Mouse (Mus musculus) inflammation-experienced regulatory T-cells (primary cell): Measurements from ENCODE around the gene Slc31a1. TPM values are rescaled to one million over a fixed set of nuclear protein-coding genes. Genes with fewer than 3 reads are reported as not detected.

Experiments used
- polyA plus RNA-seq, 2 experiments: library from polyadenylated mRNA; unstranded; fragments of 100-300 nt; shearing (Covaris generic); gene quantifications; one replicate each; pipeline ENCODE4 v1.2.1; 2017

Slc31a1 gene
- 10 to 100 TPM in 1 of 2 experiments, 1 to 10 TPM in 1; 6.5 to 10.1 TPM for polyA plus RNA-seq

GRCm38 (mm10) chr4:62360088-62360804 lies at the start of gene Slc31a1, which contains the start of gene Fkbp15:
TSS of gene Slc31a1 (plus strand) at chr4:62360727.
TSS of gene Fkbp15 (minus strand) at chr4:62360548.

GRCm38 (mm10) chr4:62408601-62409282 lies 48.2 kb downstream of the Slc31a1 start, which contains the start of the genes Cdc26 and Prpf4:
TSS of gene Cdc26 (minus strand) at chr4:62408642.
TSS of gene Prpf4 (plus strand) at chr4:62408797.

GRCm38 (mm10) chr4:62435081-62435480 lies 74.6 kb downstream of the Slc31a1 start, which contains the start of gene Rnf183:
TSS of gene Rnf183 (minus strand) at chr4:62435252.

Other genes with a start within 250 kb of the Slc31a1 start
- not detected for gene Mup21, start 209.9 kb upstream of the Slc31a1 start, polyA plus RNA-seq
- gene Zfp37, start 129.7 kb upstream of the Slc31a1 start, polyA plus RNA-seq, result 1 to 10 TPM in 1 of 2 experiments, under 1 TPM in 1; 0.58 to 1.9 TPM
- 10 to 100 TPM; 14.9 to 26.6 TPM for gene Slc31a2, start 98.2 kb upstream of the Slc31a1 start, polyA plus RNA-seq
- 10 to 100 TPM; 54.0 to 74.7 TPM for gene Fkbp15, start 179 bp upstream of the Slc31a1 start, polyA plus RNA-seq
- 10 to 100 TPM; 89.8 to 97.3 TPM for gene Cdc26, start 47.9 kb downstream of the Slc31a1 start, polyA plus RNA-seq
- 10 to 100 TPM; 23.4 to 26.0 TPM for gene Prpf4, start 48.1 kb downstream of the Slc31a1 start, polyA plus RNA-seq
- 1 to 10 TPM in 1 of 2 experiments, not detected in 1; 2.0 TPM for gene Rnf183, start 74.5 kb downstream of the Slc31a1 start, polyA plus RNA-seq
- gene Wdr31, start 110.2 kb downstream of the Slc31a1 start, polyA plus RNA-seq, result 1 to 10 TPM in 1 of 2 experiments, under 1 TPM in 1; 0.70 to 9.4 TPM
- gene Bspry, start 119.3 kb downstream of the Slc31a1 start, polyA plus RNA-seq, result 1 to 10 TPM; 6.5 to 7.1 TPM
- gene Hdhd3, start 142.7 kb downstream of the Slc31a1 start, polyA plus RNA-seq, result 1 to 10 TPM in 1 of 2 experiments, under 1 TPM in 1; 0.60 to 3.2 TPM
- 10 to 100 TPM; 59.0 to 59.1 TPM for gene Alad, start 159.2 kb downstream of the Slc31a1 start, polyA plus RNA-seq
- 10 to 100 TPM; 25.4 to 26.2 TPM for gene Pole3, start 164.3 kb downstream of the Slc31a1 start, polyA plus RNA-seq
- under 1 TPM in 1 of 2 experiments, not detected in 1; 0.21 TPM for gene 4933430I17Rik, start 164.6 kb downstream of the Slc31a1 start, polyA plus RNA-seq
- 100 to 1,000 TPM in 1 of 2 experiments, 10 to 100 TPM in 1; 73.6 to 122 TPM for gene Rgs3, start 199.1 kb downstream of the Slc31a1 start, polyA plus RNA-seq